Mouse (Mus musculus): ENCODE results near the gene Plcg2. TPM values are rescaled to one million over a fixed set of nuclear protein-coding genes. Genes with fewer than 3 reads are reported as not detected.

The Plcg2 gene
- polyA plus RNA-seq, 1 experiment from 2014 or later, result 3.8 TPM

GRCm38 (mm10) chr8:117471174-117471573 is 26.9 kb upstream of the Plcg2 start:
- H3K27ac ChIP-seq (replicated peaks), result 0 out of 2 replicates have a peak overlapping the region, but pooled peaks have one; percentile 82
- 28% methylated on average over 3 of the region's 3 CpGs for WGBS

GRCm38 (mm10) chr8:117471655-117472054 is 26.4 kb upstream of the Plcg2 start:
- WGBS, result 76% methylated on average over 9 of the region's 9 CpGs
- Histone ChIP-seq H3K4me1 (peaks cover 16% of the 10 kb centered on the region), H3K36me3 (no peaks in the 10 kb centered on the region), H3K27me3 (ENCODE audit: low read depth, poor library complexity, severe bottlenecking) (no peaks in the 10 kb centered on the region), H3K4me3 (no peak overlapping the region), H3K27ac (replicated peaks) (no peak overlapping the region), H3K9me3 (replicated peaks) (no peaks in the 10 kb centered on the region)
- DNase-seq (ENCODE audit: low spot score), result no peak

More at GRCm38 (mm10) chr8:117471174-117471573, 26.9 kb upstream of the Plcg2 start:
- Histone ChIP-seq H3K4me1 (peaks cover 16% of the 10 kb centered on the region), H3K9me3 (replicated peaks) (no peaks in the 10 kb centered on the region), H3K4me3 (no peak overlapping the region), H3K27me3 (ENCODE audit: low read depth, poor library complexity, severe bottlenecking) (no peaks in the 10 kb centered on the region), H3K36me3 (no peaks in the 10 kb centered on the region)
- peak; percentile 74 for DNase-seq (ENCODE audit: low spot score)

- H3K27ac ChIP-seq (replicated peaks), result no peak overlapping the region
- WGBS, result 89% methylated on average over 4 of the region's 4 CpGs
- no peaks in the 10 kb centered on the region for H3K27me3 ChIP-seq (ENCODE audit: low read depth, poor library complexity, severe bottlenecking)
- H3K4me1 ChIP-seq, result peaks cover 16% of the 10 kb centered on the region
- H3K36me3 ChIP-seq, result no peaks in the 10 kb centered on the region
- DNase-seq (ENCODE audit: low spot score), result no peak
- H3K4me3 ChIP-seq, result no peak overlapping the region
- no peaks in the 10 kb centered on the region for H3K9me3 ChIP-seq (replicated peaks)
Observed at GRCm38 (mm10) chr8:117472332-117472731, 25.8 kb upstream of the Plcg2 start.

- no peak overlapping the region for H3K4me3 ChIP-seq
- no peak overlapping the region for H3K27ac ChIP-seq (replicated peaks)
- peak; percentile 92 for DNase-seq (ENCODE audit: low spot score)
- 5% methylated on average over 5 of the region's 5 CpGs for WGBS
- no peaks in the 10 kb centered on the region for H3K27me3 ChIP-seq (ENCODE audit: low read depth, poor library complexity, severe bottlenecking)
- no peaks in the 10 kb centered on the region for H3K9me3 ChIP-seq (replicated peaks)
- no peaks in the 10 kb centered on the region for H3K36me3 ChIP-seq
- H3K4me1 ChIP-seq, result peaks cover 9% of the 10 kb centered on the region
Observed at GRCm38 (mm10) chr8:117474944-117475343, 23.1 kb upstream of the Plcg2 start.

GRCm38 (mm10) chr8:117475819-117476218 is 22.3 kb upstream of the Plcg2 start:
- Histone ChIP-seq H3K4me3 (no peak overlapping the region), H3K27ac (replicated peaks) (no peak overlapping the region), H3K9me3 (replicated peaks) (no peaks in the 10 kb centered on the region), H3K4me1 (peaks cover under 1% of the 10 kb centered on the region), H3K36me3 (no peaks in the 10 kb centered on the region), H3K27me3 (ENCODE audit: low read depth, poor library complexity, severe bottlenecking) (no peaks in the 10 kb centered on the region)
- WGBS, result 86% methylated on average over 7 of the region's 7 CpGs
- DNase-seq (ENCODE audit: low spot score), result no peak

GRCm38 (mm10) chr8:117478082-117478481 is 20.0 kb upstream of the Plcg2 start:
- no peaks in the 10 kb centered on the region for H3K36me3 ChIP-seq
- no peak overlapping the region for H3K4me3 ChIP-seq
- H3K4me1 ChIP-seq, result no peaks in the 10 kb centered on the region
- no peak overlapping the region for H3K27ac ChIP-seq (replicated peaks)
- H3K9me3 ChIP-seq (replicated peaks), result no peaks in the 10 kb centered on the region
- DNase-seq (ENCODE audit: low spot score), result no peak
- no peaks in the 10 kb centered on the region for H3K27me3 ChIP-seq (ENCODE audit: low read depth, poor library complexity, severe bottlenecking)

GRCm38 (mm10) chr8:117479996-117480395 is 18.1 kb upstream of the Plcg2 start:
- Histone ChIP-seq H3K4me3 (no peak overlapping the region), H3K36me3 (no peaks in the 10 kb centered on the region), H3K4me1 (no peaks in the 10 kb centered on the region), H3K9me3 (replicated peaks) (no peaks in the 10 kb centered on the region), H3K27ac (replicated peaks) (no peak overlapping the region), H3K27me3 (ENCODE audit: low read depth, poor library complexity, severe bottlenecking) (no peaks in the 10 kb centered on the region)
- DNase-seq (ENCODE audit: low spot score), result no peak
- 95% methylated on average over 9 of the region's 9 CpGs for WGBS

GRCm38 (mm10) chr8:117480516-117480915 is 17.6 kb upstream of the Plcg2 start:
- DNase-seq (ENCODE audit: low spot score), result no peak
- 80% methylated on average over 5 of the region's 5 CpGs for WGBS

GRCm38 (mm10) chr8:117481830-117482229 is 16.3 kb upstream of the Plcg2 start:
- WGBS, result 84% methylated on average over 5 of the region's 5 CpGs
- Histone ChIP-seq H3K27me3 (ENCODE audit: low read depth, poor library complexity, severe bottlenecking) (no peaks in the 10 kb centered on the region), H3K36me3 (no peaks in the 10 kb centered on the region), H3K27ac (replicated peaks) (no peak overlapping the region), H3K4me3 (no peak overlapping the region), H3K4me1 (no peaks in the 10 kb centered on the region), H3K9me3 (replicated peaks) (no peaks in the 10 kb centered on the region)
- DNase-seq (ENCODE audit: low spot score), result no peak

More at GRCm38 (mm10) chr8:117480516-117480915, 17.6 kb upstream of the Plcg2 start:
- H3K9me3 ChIP-seq (replicated peaks), result no peaks in the 10 kb centered on the region
- H3K27me3 ChIP-seq (ENCODE audit: low read depth, poor library complexity, severe bottlenecking), result no peaks in the 10 kb centered on the region
- no peaks in the 10 kb centered on the region for H3K36me3 ChIP-seq
- H3K27ac ChIP-seq (replicated peaks), result no peak overlapping the region
- H3K4me1 ChIP-seq, result no peaks in the 10 kb centered on the region
- H3K4me3 ChIP-seq, result no peak overlapping the region

- no peaks in the 10 kb centered on the region for H3K36me3 ChIP-seq
- DNase-seq (ENCODE audit: low spot score), result no peak
- no peak overlapping the region for H3K27ac ChIP-seq (replicated peaks)
- H3K27me3 ChIP-seq (ENCODE audit: low read depth, poor library complexity, severe bottlenecking), result no peaks in the 10 kb centered on the region
- 89% methylated on average over 8 of the region's 8 CpGs for WGBS
- no peaks in the 10 kb centered on the region for H3K4me1 ChIP-seq
- H3K4me3 ChIP-seq, result no peak overlapping the region
- no peaks in the 10 kb centered on the region for H3K9me3 ChIP-seq (replicated peaks)
Observed at GRCm38 (mm10) chr8:117484731-117485130, 13.4 kb upstream of the Plcg2 start.

GRCm38 (mm10) chr8:117485316-117485715 is 12.8 kb upstream of the Plcg2 start:
- 89% methylated on average over 1 of the region's 1 CpGs for WGBS
- no peak overlapping the region for H3K27ac ChIP-seq (replicated peaks)
- H3K27me3 ChIP-seq (ENCODE audit: low read depth, poor library complexity, severe bottlenecking), result no peaks in the 10 kb centered on the region
- no peaks in the 10 kb centered on the region for H3K4me1 ChIP-seq
- H3K9me3 ChIP-seq (replicated peaks), result no peaks in the 10 kb centered on the region
- H3K4me3 ChIP-seq, result no peak overlapping the region
- DNase-seq (ENCODE audit: low spot score), result no peak
- H3K36me3 ChIP-seq, result no peaks in the 10 kb centered on the region

- no peaks in the 10 kb centered on the region for H3K9me3 ChIP-seq (replicated peaks)
- H3K4me3 ChIP-seq, result no peak overlapping the region
- peaks cover 4% of the 10 kb centered on the region for H3K4me1 ChIP-seq
- WGBS, result 85% methylated on average over 10 of the region's 10 CpGs
- no peak overlapping the region for H3K27ac ChIP-seq (replicated peaks)
- no peak for DNase-seq (ENCODE audit: low spot score)
- H3K36me3 ChIP-seq, result no peaks in the 10 kb centered on the region
- H3K27me3 ChIP-seq (ENCODE audit: low read depth, poor library complexity, severe bottlenecking), result peaks cover 15% of the 10 kb centered on the region
Observed at GRCm38 (mm10) chr8:117488246-117489005, 9.7 kb upstream of the Plcg2 start.

GRCm38 (mm10) chr8:117493543-117493942 is 4.5 kb upstream of the Plcg2 start:
- WGBS, result 10% methylated on average over 9 of the region's 9 CpGs
- no peak for DNase-seq (ENCODE audit: low spot score)
- Histone ChIP-seq H3K4me3 (no peak overlapping the region), H3K4me1 (peaks cover 19% of the 10 kb centered on the region), H3K27ac (replicated peaks) (no peak overlapping the region), H3K9me3 (replicated peaks) (no peaks in the 10 kb centered on the region), H3K36me3 (no peaks in the 10 kb centered on the region), H3K27me3 (ENCODE audit: low read depth, poor library complexity, severe bottlenecking) (peaks cover 56% of the 10 kb centered on the region)
